Mouse (Mus musculus): ENCODE results near the gene Fbxo44. TPM values are rescaled to one million over a fixed set of nuclear protein-coding genes. Genes with fewer than 3 reads are reported as not detected.
"Not testable (repeated sequence)": the region's sequence is repeated elsewhere in the genome, so short reads cannot be mapped to it uniquely, and the experiment has no call there.

Fbxo44 gene
- polyA plus RNA-seq, 1 experiment from 2014 or later, result 13.4 TPM

GRCm38 (mm10) chr4:148121362-148121761, 38.9 kb downstream of the Fbxo44 start:
- H3K4me1 ChIP-seq, result no peaks in the 10 kb centered on the region
- no peak overlapping the region for H3K4me2 ChIP-seq
- no peak overlapping the region for H3K4me3 ChIP-seq
- no peaks in the 10 kb centered on the region for H3K9me3 ChIP-seq
- H3K27me3 ChIP-seq, result no peaks in the 10 kb centered on the region
- no peak overlapping the region for H3K9ac ChIP-seq
- 74% methylated on average over 4 of the region's 4 CpGs for WGBS
- H3K27ac ChIP-seq, result no peak overlapping the region
- no peak for ATAC-seq (ENCODE audit: borderline replicate concordance, extremely low read depth, low FRiP score, low TSS enrichment)
- H3K36me3 ChIP-seq, result no peaks in the 10 kb centered on the region

- H3K36me3 ChIP-seq, result no peaks in the 10 kb centered on the region
- H3K27me3 ChIP-seq, result no peaks in the 10 kb centered on the region
- ATAC-seq (ENCODE audit: borderline replicate concordance, extremely low read depth, low FRiP score, low TSS enrichment), result no peak
- no peak overlapping the region for H3K4me2 ChIP-seq
- WGBS, result 73% methylated on average over 9 of the region's 9 CpGs
- no peak overlapping the region for H3K27ac ChIP-seq
- H3K4me3 ChIP-seq, result no peak overlapping the region
- no peak overlapping the region for H3K9ac ChIP-seq
- no peaks in the 10 kb centered on the region for H3K9me3 ChIP-seq
- H3K4me1 ChIP-seq, result no peaks in the 10 kb centered on the region
Measured at GRCm38 (mm10) chr4:148120555-148120954, 39.7 kb downstream of the Fbxo44 start.

- not testable (repeated sequence) for H3K9me3 ChIP-seq, H3K4me2 ChIP-seq
- 75% methylated on average over 9 of the region's 9 CpGs for WGBS
Measured at GRCm38 (mm10) chr4:148119578-148119977, 40.7 kb downstream of the Fbxo44 start.

GRCm38 (mm10) chr4:148117392-148117791, 42.9 kb downstream of the Fbxo44 start:
- ATAC-seq (ENCODE audit: borderline replicate concordance, extremely low read depth, low FRiP score, low TSS enrichment), result no peak
- Histone ChIP-seq H3K4me2 (no peak overlapping the region), H3K4me3 (no peak overlapping the region), H3K36me3 (no peaks in the 10 kb centered on the region), H3K9ac (no peak overlapping the region), H3K4me1 (no peaks in the 10 kb centered on the region; the same call in 1 of the 2 replicates), H3K9me3 (no peaks in the 10 kb centered on the region), H3K27me3 (0 out of 2 replicates have a peak, but pooled peaks cover 7% of the 10 kb centered on the region), H3K27ac (no peak overlapping the region)
- 71% methylated on average over 4 of the region's 4 CpGs for WGBS

More at GRCm38 (mm10) chr4:148119578-148119977, 40.7 kb downstream of the Fbxo44 start:
- not testable (repeated sequence) for H3K27ac ChIP-seq; H3K27me3 ChIP-seq; ATAC-seq (ENCODE audit: borderline replicate concordance, extremely low read depth, low FRiP score, low TSS enrichment); H3K9ac ChIP-seq; H3K4me3 ChIP-seq; H3K4me1 ChIP-seq; H3K36me3 ChIP-seq

GRCm38 (mm10) chr4:148116657-148117056, 43.6 kb downstream of the Fbxo44 start:
- H3K4me2 ChIP-seq, result no peak overlapping the region
- H3K4me1 ChIP-seq, result no peaks in the 10 kb centered on the region; the same call in 1 of the 2 replicates
- WGBS, result 69% methylated on average over 4 of the region's 4 CpGs
- ATAC-seq (ENCODE audit: borderline replicate concordance, extremely low read depth, low FRiP score, low TSS enrichment), result no peak
- no peak overlapping the region for H3K4me3 ChIP-seq
- H3K36me3 ChIP-seq, result no peaks in the 10 kb centered on the region
- no peak overlapping the region for H3K27ac ChIP-seq
- no peak overlapping the region for H3K9ac ChIP-seq
- H3K27me3 ChIP-seq, result 0 out of 2 replicates have a peak, but pooled peaks cover 7% of the 10 kb centered on the region
- H3K9me3 ChIP-seq, result no peaks in the 10 kb centered on the region

GRCm38 (mm10) chr4:148115467-148115866, 44.8 kb downstream of the Fbxo44 start:
- WGBS, result 1% methylated on average over 15 of the region's 15 CpGs

GRCm38 (mm10) chr4:148114758-148115391, 45.4 kb downstream of the Fbxo44 start:
- Histone ChIP-seq H3K4me2 (peak overlapping the region; percentile 23; the same call in 1 of the 2 replicates), H3K9ac (no peak overlapping the region), H3K27ac (no peak overlapping the region), H3K9me3 (no peaks in the 10 kb centered on the region), H3K36me3 (no peaks in the 10 kb centered on the region), H3K4me3 (no peak overlapping the region), H3K27me3 (peaks cover 7% of the 10 kb centered on the region; the same call in 1 of the 2 replicates), H3K4me1 (no peaks in the 10 kb centered on the region; the same call in 1 of the 2 replicates)
- 0 out of 2 replicates have a peak, but pooled peaks have one; percentile 39 for ATAC-seq (ENCODE audit: borderline replicate concordance, extremely low read depth, low FRiP score, low TSS enrichment)
- 5% methylated on average over 15 of the region's 15 CpGs for WGBS

More at GRCm38 (mm10) chr4:148115467-148115866, 44.8 kb downstream of the Fbxo44 start:
- Histone ChIP-seq H3K27ac (no peak overlapping the region), H3K9me3 (no peaks in the 10 kb centered on the region), H3K4me1 (no peaks in the 10 kb centered on the region; the same call in 1 of the 2 replicates), H3K9ac (no peak overlapping the region), H3K4me3 (no peak overlapping the region), H3K27me3 (0 out of 2 replicates have a peak, but pooled peaks cover 7% of the 10 kb centered on the region), H3K36me3 (no peaks in the 10 kb centered on the region), H3K4me2 (peak overlapping the region; percentile 23; the same call in 1 of the 2 replicates)
- ATAC-seq (ENCODE audit: borderline replicate concordance, extremely low read depth, low FRiP score, low TSS enrichment), result no peak

- H3K4me1 ChIP-seq, result peaks cover 14% of the 10 kb centered on the region
- H3K36me3 ChIP-seq, result no peaks in the 10 kb centered on the region
- no peaks in the 10 kb centered on the region for H3K9me3 ChIP-seq
- H3K27me3 ChIP-seq, result peaks cover 12% of the 10 kb centered on the region; the same call in 1 of the 2 replicates
- no peak overlapping the region for H3K9ac ChIP-seq
- H3K4me3 ChIP-seq, result no peak overlapping the region
- H3K4me2 ChIP-seq, result no peak overlapping the region
- no peak overlapping the region for H3K27ac ChIP-seq
- ATAC-seq (ENCODE audit: borderline replicate concordance, extremely low read depth, low FRiP score, low TSS enrichment), result no peak
- 70% methylated on average over 12 of the region's 12 CpGs for WGBS
Measured at GRCm38 (mm10) chr4:148112519-148112918, 47.8 kb downstream of the Fbxo44 start.

- Histone ChIP-seq H3K36me3 (no peaks in the 10 kb centered on the region), H3K27ac (no peak overlapping the region), H3K27me3 (peaks cover 11% of the 10 kb centered on the region; the same call in 1 of the 2 replicates), H3K4me2 (no peak overlapping the region), H3K4me1 (peaks cover 17% of the 10 kb centered on the region), H3K9ac (no peak overlapping the region), H3K9me3 (no peaks in the 10 kb centered on the region), H3K4me3 (no peak overlapping the region)
- 66% methylated on average over 5 of the region's 5 CpGs for WGBS
- no peak for ATAC-seq (ENCODE audit: borderline replicate concordance, extremely low read depth, low FRiP score, low TSS enrichment)
Measured at GRCm38 (mm10) chr4:148109215-148109614, 51.1 kb downstream of the Fbxo44 start.

- WGBS, result 32% methylated on average over 7 of the region's 7 CpGs
- no peak for ATAC-seq (ENCODE audit: borderline replicate concordance, extremely low read depth, low FRiP score, low TSS enrichment)
- no peak overlapping the region for H3K4me2 ChIP-seq
Measured at GRCm38 (mm10) chr4:148108565-148109100, 51.6 kb downstream of the Fbxo44 start.

GRCm38 (mm10) chr4:148107621-148108291, 52.5 kb downstream of the Fbxo44 start:
- no peak overlapping the region for H3K9ac ChIP-seq
- H3K4me1 ChIP-seq, result peaks cover 17% of the 10 kb centered on the region
- H3K4me2 ChIP-seq, result peak overlapping the region; percentile 29
- H3K36me3 ChIP-seq, result no peaks in the 10 kb centered on the region
- H3K27me3 ChIP-seq, result peaks cover 11% of the 10 kb centered on the region; the same call in 1 of the 2 replicates
- H3K4me3 ChIP-seq, result no peak overlapping the region
- peak; percentile 57 for ATAC-seq (ENCODE audit: borderline replicate concordance, extremely low read depth, low FRiP score, low TSS enrichment)
- no peak overlapping the region for H3K27ac ChIP-seq
- no peaks in the 10 kb centered on the region for H3K9me3 ChIP-seq
- 17% methylated on average over 22 of the region's 22 CpGs for WGBS

More at GRCm38 (mm10) chr4:148108565-148109100, 51.6 kb downstream of the Fbxo44 start:
- H3K27ac ChIP-seq, result no peak overlapping the region
- H3K27me3 ChIP-seq, result peaks cover 11% of the 10 kb centered on the region; the same call in 1 of the 2 replicates
- H3K9ac ChIP-seq, result no peak overlapping the region
- peaks cover 17% of the 10 kb centered on the region for H3K4me1 ChIP-seq
- no peaks in the 10 kb centered on the region for H3K9me3 ChIP-seq
- H3K36me3 ChIP-seq, result no peaks in the 10 kb centered on the region
- H3K4me3 ChIP-seq, result no peak overlapping the region
